Mouse (Mus musculus) MEL-GATA-1-ER (cell line): ENCODE results near the gene Eml1.

Source experiments
- DNase-seq: peaks from one replicate; pipeline ENCODE4 v3.0.0-alpha.2; 2012; ENCODE audit warnings: low read depth; ENCODE audit errors: extremely low read depth

The Eml1 gene

GRCm38 (mm10) chr12:108422495-108422857, 51.7 kb downstream of the Eml1 start:
- no peak for DNase-seq

GRCm38 (mm10) chr12:108422858-108423631, 52.3 kb downstream of the Eml1 start:
- no peak for DNase-seq

- DNase-seq, result no peak
Measured at GRCm38 (mm10) chr12:108430964-108431363, 60.2 kb downstream of the Eml1 start.

- DNase-seq, result no peak
Measured at GRCm38 (mm10) chr12:108431714-108432113, 61.0 kb downstream of the Eml1 start.

- DNase-seq, result no peak
Measured at GRCm38 (mm10) chr12:108432578-108432977, 61.8 kb downstream of the Eml1 start.

GRCm38 (mm10) chr12:108433030-108433429, 62.3 kb downstream of the Eml1 start:
- no peak for DNase-seq

- DNase-seq, result no peak
Measured at GRCm38 (mm10) chr12:108433498-108433897, 62.7 kb downstream of the Eml1 start.

- no peak for DNase-seq
Measured at GRCm38 (mm10) chr12:108435444-108436015, 64.8 kb downstream of the Eml1 start.

- no peak for DNase-seq
Measured at GRCm38 (mm10) chr12:108436029-108436923, 65.5 kb downstream of the Eml1 start.

- DNase-seq, result no peak
Measured at GRCm38 (mm10) chr12:108437446-108437845, 66.7 kb downstream of the Eml1 start.

GRCm38 (mm10) chr12:108443271-108443670, 72.5 kb downstream of the Eml1 start:
- no peak for DNase-seq

- no peak for DNase-seq
Measured at GRCm38 (mm10) chr12:108443708-108444107, 73.0 kb downstream of the Eml1 start.

- no peak for DNase-seq
Measured at GRCm38 (mm10) chr12:108444166-108445115, 73.7 kb downstream of the Eml1 start.

- DNase-seq, result no peak
Measured at GRCm38 (mm10) chr12:108446721-108447120, 76.0 kb downstream of the Eml1 start.

- no peak for DNase-seq
Measured at GRCm38 (mm10) chr12:108448396-108448795, 77.6 kb downstream of the Eml1 start.

- DNase-seq, result no peak
Measured at GRCm38 (mm10) chr12:108449935-108450334, 79.2 kb downstream of the Eml1 start.

GRCm38 (mm10) chr12:108450546-108450945, 79.8 kb downstream of the Eml1 start:
- DNase-seq, result no peak

GRCm38 (mm10) chr12:108452151-108452874, 81.6 kb downstream of the Eml1 start:
- no peak for DNase-seq

- DNase-seq, result no peak
Measured at GRCm38 (mm10) chr12:108453561-108454044, 82.8 kb downstream of the Eml1 start.

- no peak for DNase-seq
Measured at GRCm38 (mm10) chr12:108455004-108455403, 84.2 kb downstream of the Eml1 start.
